Mouse (Mus musculus) testis, adult 2 months (tissue): ENCODE results near the gene Mapkapk5.

Experiments used
- CTCF ChIP-seq: fragments of 200-500 bp; IDR thresholded peaks from 2 replicates; pipeline ENCODE4 v1.5.1; 2012; ENCODE audit warnings: low read depth, mild to moderate bottlenecking, inconsistent platforms, low read length, moderate library complexity; ENCODE audit not compliant: control insufficient read depth, insufficient read depth, insufficient replicate concordance
- POLR2A ChIP-seq: fragments of 200-500 bp; IDR thresholded peaks from 2 replicates; pipeline ENCODE4 v1.6.1; 2012; ENCODE audit warnings: low read depth, mild to moderate bottlenecking, inconsistent platforms, low read length, moderate library complexity; ENCODE audit not compliant: control insufficient read depth

DNA sequence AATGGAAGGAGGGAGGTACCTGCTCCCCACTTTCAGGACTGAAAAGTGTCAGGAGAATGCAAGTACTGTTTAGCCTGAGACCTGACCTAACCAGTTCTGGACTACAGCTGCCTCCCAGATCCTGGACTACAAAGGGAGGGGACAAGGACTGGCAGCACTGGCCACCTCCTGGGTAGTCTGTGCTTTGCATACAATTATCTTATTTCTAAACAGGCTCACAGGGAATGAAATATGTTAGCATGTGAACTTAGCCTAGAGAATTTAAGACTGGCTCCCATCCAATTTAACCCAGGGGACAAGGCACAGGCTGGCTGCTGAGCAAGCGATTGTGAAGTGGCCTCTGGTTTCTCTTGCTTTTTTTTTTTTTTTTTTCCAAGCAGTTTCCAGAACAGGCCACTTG is 25.1 kb upstream of the Mapkapk5 start:
- TF ChIP-seq POLR2A (no peak), CTCF (no peak)
